10 mouse cellular contexts compared by ENCODE assay signal in the genomic region with DNA sequence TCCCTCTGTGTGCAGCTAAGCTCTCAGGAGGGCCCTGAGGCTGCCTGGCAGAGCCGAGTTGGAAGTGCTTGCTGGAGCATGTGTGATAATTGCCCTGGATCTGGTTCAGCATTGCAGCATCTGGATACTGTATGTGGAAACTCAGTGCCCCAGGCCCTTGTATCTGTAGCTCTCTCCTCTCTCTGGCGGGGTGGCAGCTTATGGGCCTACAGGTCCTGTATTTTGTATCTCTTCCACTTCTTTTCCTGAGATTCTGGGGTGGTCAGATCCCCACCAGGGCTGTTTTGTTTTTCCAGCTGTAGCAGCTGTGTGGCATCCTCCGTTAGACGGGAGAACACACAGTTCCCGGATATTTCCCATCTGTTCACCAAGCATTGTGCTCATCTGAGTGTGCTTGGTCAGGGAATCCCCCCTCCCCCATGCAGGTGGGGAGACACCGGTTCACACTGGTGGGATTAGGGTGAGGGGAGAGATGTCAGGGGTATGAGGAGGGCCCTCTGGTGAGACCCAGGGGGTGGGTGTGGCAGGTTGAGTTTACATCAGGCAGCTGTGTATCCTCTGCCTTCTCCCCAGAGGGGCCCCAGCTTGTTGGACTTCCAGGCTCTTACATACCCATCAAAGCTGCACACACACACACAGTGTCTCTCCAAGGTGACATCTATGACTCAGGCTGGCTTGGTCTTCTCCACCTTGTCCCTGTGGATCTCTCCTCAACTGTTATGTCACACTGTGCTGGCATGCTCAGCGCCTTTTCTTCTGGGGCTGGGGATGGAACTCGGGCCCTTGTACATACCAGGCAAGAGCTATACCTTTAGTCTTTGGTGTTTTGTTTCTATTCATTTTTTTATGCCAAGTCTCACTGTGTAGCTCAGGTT. TPM values are rescaled to one million over a fixed set of nuclear protein-coding genes. Genes with fewer than 3 reads are reported as not detected.
DNase-seq lines count a peak whose midpoint lies in the region; ATAC-seq and TF ChIP-seq lines count a peak whose summit lies in the region.
"Had no signal": no experiment of that assay in that cellular context is flagged by ENCODE, and none has a peak within 500 bp of the region (broad histone marks: within the 10 kb centered on the region; RNA-seq: fewer than 3 reads in every experiment).

No protein-coding gene starts in this region.

- H3K36me3 ChIP-seq in heart, embryonic 11.5 days (ENCODE audit: control insufficient read depth, insufficient read depth, low read length): no peaks in the 10 kb centered on the region
- H3K36me3 ChIP-seq in heart, embryonic 14.5 days (ENCODE audit: control insufficient read depth, insufficient read depth, low read length): no peaks in the 10 kb centered on the region
- H3K36me3 ChIP-seq in liver, postnatal 0 days (replicated peaks; ENCODE audit: insufficient read depth, low read length): no peaks in the 10 kb centered on the region
- H3K36me3 ChIP-seq: neural tube, embryonic 12.5 days had no signal

- no peak overlapping the region for H3K9ac ChIP-seq in heart, embryonic 11.5 days (ENCODE audit: low read depth, low read length)
- H3K9ac ChIP-seq in heart, embryonic 14.5 days (ENCODE audit: low read length): peak overlapping the region; percentile 34; the same call in 1 of the 2 replicates
- no peak overlapping the region for H3K9ac ChIP-seq in liver, postnatal 0 days (replicated peaks)
- H3K9ac ChIP-seq: neural tube, embryonic 12.5 days had no signal

- no peak overlapping the region for H3K4me3 ChIP-seq in heart, embryonic 11.5 days (ENCODE audit: low read depth, low read length)
- H3K4me3 ChIP-seq in heart, embryonic 14.5 days (ENCODE audit: control insufficient read depth in 1 of 2, insufficient read depth in 1 of 2, low read depth in 1 of 2, low read length in 2 of 2): no peak overlapping the region
- H3K4me3 ChIP-seq in liver, postnatal 0 days (ENCODE audit: low read depth, low read length): no peak overlapping the region
- H3K4me3 ChIP-seq: neural tube, embryonic 12.5 days had no signal

- no peaks in the 10 kb centered on the region for H3K27me3 ChIP-seq in heart, embryonic 11.5 days (ENCODE audit: control insufficient read depth, insufficient read depth, low read length)
- H3K27me3 ChIP-seq in heart, embryonic 14.5 days (ENCODE audit: control insufficient read depth, insufficient read depth, low read length): no peaks in the 10 kb centered on the region
- H3K27me3 ChIP-seq in liver, postnatal 0 days (ENCODE audit: insufficient read depth, low read length): no peaks in the 10 kb centered on the region
- H3K27me3 ChIP-seq: neural tube, embryonic 12.5 days had no signal

- H3K4me2 ChIP-seq in heart, embryonic 11.5 days: no peak overlapping the region
- no peak overlapping the region for H3K4me2 ChIP-seq in heart, embryonic 14.5 days (ENCODE audit: low read length)
- H3K4me2 ChIP-seq in liver, postnatal 0 days (ENCODE audit: low read depth, low read length): no peak overlapping the region
- H3K4me2 ChIP-seq: neural tube, embryonic 12.5 days had no signal

- no peak overlapping the region for H3K27ac ChIP-seq in heart, embryonic 11.5 days (ENCODE audit: low read depth, low read length)
- peak overlapping the region; percentile 1 to 73; a peak in 3 of 4 replicates for H3K27ac ChIP-seq in heart, embryonic 14.5 days (replicated peaks in 1 of 2; ENCODE audit: control insufficient read depth in 1 of 2, insufficient read depth in 1 of 2, low read depth in 2 of 2, low read length in 2 of 2)
- H3K27ac ChIP-seq in liver, postnatal 0 days (ENCODE audit: low read depth): no peak overlapping the region
- H3K27ac ChIP-seq: neural tube, embryonic 12.5 days had no signal

- DNase-seq in heart, adult 11 months: peak; percentile 96
- DNase-seq in adrenal gland, postnatal 14 days: peak; percentile 65
- peak; percentile 31 for DNase-seq in lung, postnatal 25 days (ENCODE audit: low spot score)
- DNase-seq in testis, postnatal 14 days (ENCODE audit: low spot score): no peak
- no peak for DNase-seq in liver, postnatal 0 days
- DNase-seq: cerebellum, adult 9-11 months had no signal

- peaks cover 29% of the 10 kb centered on the region for H3K4me1 ChIP-seq in heart, embryonic 11.5 days (ENCODE audit: control insufficient read depth, insufficient read depth, low read length)
- H3K4me1 ChIP-seq in heart, embryonic 14.5 days (ENCODE audit: control insufficient read depth in 2 of 2, insufficient read depth in 2 of 2, low read length in 2 of 2): peaks cover 33 to 50% of the 10 kb centered on the region in 2 experiments
- H3K4me1 ChIP-seq in liver, postnatal 0 days (ENCODE audit: insufficient read depth): no peaks in the 10 kb centered on the region
- H3K4me1 ChIP-seq: neural tube, embryonic 12.5 days had no signal

- WGBS in heart, embryonic 11.5 days (ENCODE audit: insufficient replicate concordance): 44% methylated on average over 8 of the region's 8 CpGs
- 45% methylated on average over 8 of the region's 8 CpGs for WGBS in heart, embryonic 14.5 days
- WGBS in liver, postnatal 0 days (ENCODE audit: insufficient replicate concordance): 63% methylated on average over 8 of the region's 8 CpGs

- no peak for TF ChIP-seq EP300 in liver, postnatal 0 days (IDR thresholded peaks at IDR 0.05; ENCODE audit: low read depth)

- TF ChIP-seq CTCF in liver, postnatal 0 days (IDR thresholded peaks at IDR 0.05; ENCODE audit: low read depth): no peak

- no peaks in the 10 kb centered on the region for H3K9me3 ChIP-seq in heart, embryonic 11.5 days (replicated peaks; ENCODE audit: control insufficient read depth, low read length)
- H3K9me3 ChIP-seq in heart, embryonic 14.5 days (ENCODE audit: control insufficient read depth, low read length): no peaks in the 10 kb centered on the region
- no peaks in the 10 kb centered on the region for H3K9me3 ChIP-seq in liver, postnatal 0 days (ENCODE audit: low read length)
- H3K9me3 ChIP-seq: neural tube, embryonic 12.5 days had no signal

- ATAC-seq in heart, embryonic 11.5 days (replicated peaks; ENCODE audit: insufficient number of reproducible peaks, low FRiP score, low TSS enrichment): no peak
- ATAC-seq in heart, embryonic 14.5 days (ENCODE audit: insufficient number of reproducible peaks, insufficient read depth, low FRiP score, low read depth): no peak
- ATAC-seq in inflammation-experienced regulatory T-cells, adult 6 months: no peak
- no peak for ATAC-seq in liver, postnatal 0 days

RNA-seq across cellular contexts. Expression of gene Arhgef3, which starts 30.7 kb away (rescaled TPM):
- 10.1 and 12.5 TPM in 2 replicates for polyA plus RNA-seq in heart, embryonic 11.5 days (2014; fragmentation: Nextera tagmentation; extraction: Ambion mirVana)
- total RNA-seq in adrenal gland, postnatal 14 days (2021): 34.2 and 43.5 TPM in 2 replicates
- 14.7 and 15.4 TPM in 2 replicates for polyA plus RNA-seq in heart, embryonic 14.5 days (2014; fragmentation: Nextera tagmentation; extraction: Ambion mirVana)
- 100 to 1,000 TPM in 2 of 3 experiments, 10 to 100 TPM in 1; 90.3 to 168 (median 160) TPM for polyA plus RNA-seq in inflammation-experienced regulatory T-cells, adult 6 months (2017; shearing (Covaris generic))
- 7.7 and 11.4 TPM in 2 replicates for polyA plus RNA-seq in liver, postnatal 0 days (2015; fragmentation: Nextera tagmentation; extraction: Ambion mirVana)

Comparison
In these comparisons a context has a peak if more than half of its experiments do, and no peak if none do; other contexts are left out.
1. H3K27ac ChIP-seq: peak in heart, embryonic 14.5 days (2 of 2); none in heart, embryonic 11.5 days (single experiment) and liver, postnatal 0 days (single experiment).
2. DNase-seq: peak in heart, adult 11 months (single experiment), adrenal gland, postnatal 14 days (single experiment) and lung, postnatal 25 days (single experiment); none in testis, postnatal 14 days (single experiment) and liver, postnatal 0 days (single experiment).